ENCODE assay signal across 30 mouse cellular contexts in the genomic region with DNA sequence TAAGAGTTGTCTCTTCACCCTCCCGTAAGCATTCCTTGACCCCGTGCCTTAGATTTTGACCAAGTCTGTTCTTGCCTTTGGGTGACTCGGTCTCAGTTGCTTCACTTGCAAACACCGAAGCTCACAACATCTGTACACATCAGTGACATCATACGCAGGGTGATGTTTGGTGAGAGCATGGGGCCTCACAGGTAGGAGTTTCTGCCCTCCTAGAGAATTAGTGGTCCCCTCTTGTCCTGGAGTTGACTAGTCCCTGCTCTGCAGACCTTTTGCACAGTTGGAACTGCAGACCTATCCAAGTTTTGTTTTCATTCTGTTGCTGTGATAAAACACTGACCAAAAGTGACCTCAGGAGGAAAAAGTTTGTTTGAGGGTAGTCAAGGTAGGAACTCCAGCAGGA. TPM values are rescaled to one million over a fixed set of nuclear protein-coding genes. Genes with fewer than 3 reads are reported as not detected.
"Had no signal": no experiment of that assay in that cellular context is flagged by ENCODE, and none has a peak within 500 bp of the region (broad histone marks: within the 10 kb centered on the region; RNA-seq: fewer than 3 reads in every experiment).

No protein-coding gene starts in this region.

- H3K27ac ChIP-seq: kidney, postnatal 0 days; limb, embryonic 12.5 days; limb, embryonic 15.5 days; macrophage; midbrain, embryonic 12.5 days; neural tube, embryonic 13.5 days; stomach, postnatal 0 days had no signal

- H3K27me3 ChIP-seq: limb, embryonic 12.5 days; limb, embryonic 15.5 days; midbrain, embryonic 12.5 days; neural tube, embryonic 13.5 days had no signal

- H3K36me3 ChIP-seq: limb, embryonic 12.5 days; limb, embryonic 15.5 days; midbrain, embryonic 12.5 days; neural tube, embryonic 13.5 days had no signal

- H3K4me1 ChIP-seq: limb, embryonic 15.5 days; midbrain, embryonic 12.5 days had no signal

- ATAC-seq: intestine, embryonic 16.5 days; lung, postnatal 0 days; midbrain, embryonic 16.5 days had no signal

- H3K9ac ChIP-seq: limb, embryonic 12.5 days; limb, embryonic 15.5 days; lung, embryonic 14.5 days; midbrain, embryonic 12.5 days; neural tube, embryonic 13.5 days had no signal

- DNase-seq: kidney, adult 18-20 months; kidney, adult 9 months; kidney, postnatal 25 days; left cerebral cortex, postnatal 4 days; lung, embryonic 14.5 days; retina, postnatal 1 day; right cerebral cortex, postnatal 25 days; thymus, adult 2 months; thymus, postnatal 14 days; thymus, postnatal 4 days had no signal

- H3K4me2 ChIP-seq: limb, embryonic 12.5 days; limb, embryonic 15.5 days; lung, embryonic 14.5 days; midbrain, embryonic 12.5 days; neural tube, embryonic 13.5 days had no signal

- H3K9me3 ChIP-seq: limb, embryonic 12.5 days; limb, embryonic 15.5 days; midbrain, embryonic 12.5 days; neural tube, embryonic 13.5 days had no signal

- H3K4me3 ChIP-seq: limb, embryonic 12.5 days; limb, embryonic 15.5 days; midbrain, embryonic 12.5 days; myocyte; neural tube, embryonic 13.5 days had no signal

RNA-seq across cellular contexts. Expression of a gene that starts 1.3 kb away (rescaled TPM):
- total RNA-seq: megakaryocyte, adult 5-6 weeks; monocyte, adult 5-6 weeks; neutrophil, adult 5-6 weeks had no signal
- polyA plus RNA-seq: lung, embryonic 14.5 days; macrophage; myocyte; stomach, embryonic 14.5 days had no signal

RNA-seq across cellular contexts. Expression of a gene that starts 28.0 kb away (rescaled TPM):
- total RNA-seq: layer of hippocampus, adult 8-10 months; layer of hippocampus, postnatal 14 days; left cerebral cortex, adult 8-10 months; left cerebral cortex, postnatal 14 days; left cerebral cortex, postnatal 4 days; megakaryocyte, adult 5-6 weeks; monocyte, adult 5-6 weeks; neutrophil, adult 5-6 weeks had no signal
- polyA plus RNA-seq: limb, embryonic 12.5 days; limb, embryonic 15.5 days; lung, embryonic 14.5 days; lung, postnatal 0 days; macrophage; midbrain, embryonic 12.5 days; neural tube, embryonic 13.5 days; spleen, adult 2 months had no signal
